Mouse (Mus musculus): ENCODE results near the gene Kcnmb4.

Gene Kcnmb4

GRCm38 (mm10) chr10:116405011-116405410 lies 68.7 kb downstream of the Kcnmb4 start:
- no peak for DNase-seq (ENCODE audit: extremely low read depth, insufficient read length, low spot score)

GRCm38 (mm10) chr10:116403679-116404078 lies 70.0 kb downstream of the Kcnmb4 start:
- no peak for DNase-seq (ENCODE audit: extremely low read depth, insufficient read length, low spot score)

GRCm38 (mm10) chr10:116402742-116403425 lies 70.8 kb downstream of the Kcnmb4 start:
- no peak for DNase-seq (ENCODE audit: extremely low read depth, insufficient read length, low spot score)

GRCm38 (mm10) chr10:116397973-116398372 lies 75.7 kb downstream of the Kcnmb4 start:
- DNase-seq (ENCODE audit: extremely low read depth, insufficient read length, low spot score) = no peak

- no peak for DNase-seq (ENCODE audit: extremely low read depth, insufficient read length, low spot score)
Observed at GRCm38 (mm10) chr10:116397573-116397972, 76.1 kb downstream of the Kcnmb4 start.

GRCm38 (mm10) chr10:116396966-116397365 lies 76.7 kb downstream of the Kcnmb4 start:
- DNase-seq (ENCODE audit: extremely low read depth, insufficient read length, low spot score) = no peak

- DNase-seq (ENCODE audit: extremely low read depth, insufficient read length, low spot score) = no peak
Observed at GRCm38 (mm10) chr10:116396279-116396678, 77.4 kb downstream of the Kcnmb4 start.

- no peak for DNase-seq (ENCODE audit: extremely low read depth, insufficient read length, low spot score)
Observed at GRCm38 (mm10) chr10:116394585-116394984, 79.1 kb downstream of the Kcnmb4 start.

- DNase-seq (ENCODE audit: extremely low read depth, insufficient read length, low spot score) = no peak
Observed at GRCm38 (mm10) chr10:116393790-116394475, 79.7 kb downstream of the Kcnmb4 start.

GRCm38 (mm10) chr10:116388840-116389239 lies 84.8 kb downstream of the Kcnmb4 start:
- no peak for DNase-seq (ENCODE audit: extremely low read depth, insufficient read length, low spot score)

GRCm38 (mm10) chr10:116386391-116386885 lies 87.2 kb downstream of the Kcnmb4 start:
- no peak for DNase-seq (ENCODE audit: extremely low read depth, insufficient read length, low spot score)

- no peak for DNase-seq (ENCODE audit: extremely low read depth, insufficient read length, low spot score)
Observed at GRCm38 (mm10) chr10:116384401-116384800, 89.3 kb downstream of the Kcnmb4 start.

GRCm38 (mm10) chr10:116382826-116383685 lies 90.6 kb downstream of the Kcnmb4 start:
- no peak for DNase-seq (ENCODE audit: extremely low read depth, insufficient read length, low spot score)

GRCm38 (mm10) chr10:116376853-116377252 lies 96.8 kb downstream of the Kcnmb4 start:
- DNase-seq (ENCODE audit: extremely low read depth, insufficient read length, low spot score) = no peak

- no peak for DNase-seq (ENCODE audit: extremely low read depth, insufficient read length, low spot score)
Observed at GRCm38 (mm10) chr10:116374111-116374510, 99.6 kb downstream of the Kcnmb4 start.

- no peak for DNase-seq (ENCODE audit: extremely low read depth, insufficient read length, low spot score)
Observed at GRCm38 (mm10) chr10:116370991-116371725, 102.5 kb downstream of the Kcnmb4 start.

Measured in 3134 (cell line).